Mouse (Mus musculus): ENCODE results near the gene Rps15.

DNA sequence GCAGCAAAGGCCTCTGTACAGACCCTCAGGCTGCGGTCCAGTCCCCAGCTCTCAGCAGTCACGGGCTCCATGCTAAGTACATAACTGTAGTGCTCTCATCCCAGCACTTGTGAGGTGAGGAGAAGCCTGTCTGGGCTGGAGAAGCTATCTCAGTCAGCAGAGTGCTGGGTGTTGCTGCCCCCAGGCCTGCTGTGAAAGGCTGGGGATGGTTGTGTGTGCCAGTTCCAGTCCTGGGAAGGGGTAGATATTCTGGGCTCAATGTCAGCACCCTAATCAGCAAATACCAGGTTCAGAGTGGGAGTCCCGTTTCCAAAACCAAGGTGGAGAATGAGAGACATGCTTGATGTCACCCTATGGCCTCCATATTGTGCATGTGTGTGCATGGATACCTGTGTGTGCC is 49.6 kb upstream of the Rps15 start:
- TF ChIP-seq CTCF (IDR thresholded peaks at IDR 0.05) (no peak), EP300 (IDR thresholded peaks at IDR 0.05) (no peak)
